Mouse (Mus musculus) stomach, adult 2 months (tissue): Measurements from ENCODE around the gene Polr2j. TPM values are rescaled to one million over a fixed set of nuclear protein-coding genes. Genes with fewer than 3 reads are reported as not detected.

Experiments used
- polyA plus RNA-seq: library from polyadenylated mRNA; depleted of rRNA; stranded (reverse); fragments of >200 nt; gene quantifications from 2 replicates; pipeline ENCODE4 v1.2.3, GENCODE M21; 2012; rRNA removed

Gene Polr2j
- 20.7 and 23.2 TPM in 2 replicates for polyA plus RNA-seq

DNA sequence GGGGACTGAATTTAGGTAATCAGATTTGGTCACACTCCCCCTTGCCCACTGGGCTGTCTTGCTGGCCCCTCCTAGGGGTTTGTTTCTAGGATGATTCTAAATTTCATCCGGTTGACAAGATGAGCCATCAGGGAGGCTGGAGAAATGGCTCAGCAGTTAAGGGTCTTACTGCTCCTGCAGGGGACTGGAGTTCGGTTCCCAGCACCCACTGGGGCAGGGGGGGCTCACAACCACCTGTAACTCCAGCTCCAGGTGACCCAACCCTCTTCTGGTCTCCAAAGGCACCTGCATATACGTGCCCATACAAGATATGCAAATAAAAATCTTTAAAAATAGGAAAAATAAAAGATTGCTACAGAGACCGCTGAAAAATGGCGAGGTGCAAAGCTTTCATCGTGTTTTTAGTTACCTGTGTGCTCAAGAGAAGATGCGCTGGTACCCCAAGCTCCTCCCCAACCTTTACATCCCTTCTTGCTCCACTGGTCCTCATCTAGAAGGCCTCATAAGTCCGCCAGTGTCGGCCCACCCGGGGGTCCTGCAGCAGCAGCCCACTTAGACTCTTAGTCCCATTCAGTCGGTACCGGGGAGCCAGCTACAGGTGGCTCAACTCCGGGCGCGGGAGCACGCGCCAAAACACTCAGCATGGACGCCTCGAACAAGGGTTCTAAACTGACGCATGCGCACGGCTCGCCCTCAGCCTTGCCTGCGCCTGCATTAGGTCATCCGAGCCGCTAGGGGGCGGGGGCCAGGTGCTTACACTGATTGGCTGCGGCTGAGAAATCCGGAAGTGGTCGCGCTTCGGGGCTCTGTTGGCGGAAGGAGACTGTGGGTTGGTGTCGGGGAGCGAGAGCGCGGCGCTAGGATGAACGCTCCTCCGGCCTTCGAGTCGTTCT, at the start of gene Polr2j:
Gene Polr2j (plus strand): TSS at position 741 of the 893 bp plus-strand sequence.

GRCm38 (mm10) chr5:136083669-136084107, 32.7 kb upstream of the Polr2j start, which contains the start of gene Rasa4:
Rasa4 (plus strand) TSS chr5:136083916.

DNA sequence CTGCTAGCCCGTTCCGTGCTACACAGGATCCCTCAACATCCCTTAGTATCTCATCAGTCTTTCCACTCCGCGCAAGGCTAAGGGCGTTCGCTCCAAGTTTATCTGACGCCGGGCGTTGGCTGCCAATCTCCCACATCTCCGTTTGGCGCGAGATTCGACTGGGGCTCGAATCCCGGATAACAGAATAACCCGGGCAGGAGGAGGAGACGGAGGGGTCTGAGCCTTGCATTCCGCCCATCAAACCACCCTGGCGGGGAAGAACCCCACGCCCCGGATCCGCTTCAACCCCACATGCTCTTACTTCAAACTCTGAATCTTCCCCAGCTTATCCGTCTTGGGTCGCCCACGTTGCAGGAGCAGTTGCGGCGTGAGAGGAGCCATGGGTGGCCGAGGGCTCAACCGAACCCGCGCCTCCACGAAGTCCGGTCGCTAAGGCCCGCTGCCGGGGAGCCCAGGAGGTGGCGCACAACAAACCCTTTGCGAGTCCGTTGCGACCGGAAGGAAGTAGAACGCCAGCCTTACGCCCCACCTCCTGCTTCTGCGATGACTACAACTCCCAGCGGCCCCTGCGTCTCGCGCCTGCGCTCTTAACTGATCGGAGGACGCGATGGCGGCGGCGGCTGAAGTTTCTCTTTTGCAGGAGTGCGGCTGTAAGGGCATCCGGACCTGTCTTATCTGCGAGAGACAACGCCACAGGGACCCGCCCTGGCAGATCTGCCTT, 19.3 kb downstream of the Polr2j start, which contains the start of the genes Lrwd1 and Alkbh4:
Gene Lrwd1 (minus strand): TSS at position 504 of the 721 bp plus-strand sequence.
Gene Alkbh4 (plus strand): TSS at position 576 of the 721 bp plus-strand sequence.

GRCm38 (mm10) chr5:136170512-136171362, 54.3 kb downstream of the Polr2j start, which contains the start of gene Orai2:
Orai2 (minus strand) TSS chr5:136170713.

Other genes starting within 250 kb of the Polr2j start
- 879 and 2,002 TPM in 2 replicates for gene Hspb1, start 228.7 kb upstream of the Polr2j start, polyA plus RNA-seq
- 34.2 and 36.6 TPM in 2 replicates for gene Ywhag, start 182.0 kb upstream of the Polr2j start, polyA plus RNA-seq
- gene Ssc4d, start 142.1 kb upstream of the Polr2j start, polyA plus RNA-seq = 3.3 and 4.2 TPM in 2 replicates
- gene Zp3, start 136.5 kb upstream of the Polr2j start, polyA plus RNA-seq = not detected in 2 replicates
- gene Dtx2, start 121.8 kb upstream of the Polr2j start, polyA plus RNA-seq = 10.3 and 14.2 TPM in 2 replicates
- gene Upk3b, start 78.1 kb upstream of the Polr2j start, polyA plus RNA-seq = 3.1 and 5.7 TPM in 2 replicates
- gene Upk3bl, start 62.1 kb upstream of the Polr2j start, polyA plus RNA-seq = 0.33 and 1.4 TPM in 2 replicates
- 12.7 and 14.4 TPM in 2 replicates for gene Rasa4, start 32.7 kb upstream of the Polr2j start, polyA plus RNA-seq
- gene Lrwd1, start 19.4 kb downstream of the Polr2j start, polyA plus RNA-seq = 10.4 and 13.1 TPM in 2 replicates
- 8.6 and 11.6 TPM in 2 replicates for gene Alkbh4, start 19.5 kb downstream of the Polr2j start, polyA plus RNA-seq
- 26.6 and 28.5 TPM in 2 replicates for gene Orai2, start 54.1 kb downstream of the Polr2j start, polyA plus RNA-seq
- gene Prkrip1, start 82.3 kb downstream of the Polr2j start, polyA plus RNA-seq = 1.5 and 1.6 TPM in 2 replicates
- 1.5 and 3.4 TPM in 2 replicates for gene Sh2b2, start 129.9 kb downstream of the Polr2j start, polyA plus RNA-seq